Mouse (Mus musculus) CD4-positive naive resting alpha-beta T cell, adult 57 days (primary cell): ENCODE measurements around the gene Dhx29. TPM values are rescaled to one million over a fixed set of nuclear protein-coding genes. Genes with fewer than 3 reads are reported as not detected.

ENCODE experiments used
- total RNA-seq: library from RNA; stranded (reverse); gene quantifications from one replicate; pipeline ENCODE4 v1.2.4, GENCODE M21; 2023

The Dhx29 gene
- 17.6 TPM for total RNA-seq

GRCm38 (mm10) chr13:112927287-112928001, at the start of gene Dhx29, which contains the start of gene Mtrex:
Dhx29 (plus strand) TSS chr13:112927454.
Mtrex (minus strand) TSS chr13:112927398.

GRCm38 (mm10) chr13:112987532-112987943, 60.3 kb downstream of the Dhx29 start, which contains the start of gene Ccno:
Ccno (plus strand) TSS chr13:112987802.

GRCm38 (mm10) chr13:112993531-112994152, 66.4 kb downstream of the Dhx29 start, which contains the start of gene Mcidas:
Mcidas (plus strand) TSS chr13:112993845.

Other genes with a start within 250 kb of the Dhx29 start
- gene Plpp1, start 126.7 kb upstream of the Dhx29 start, total RNA-seq = 1.2 TPM
- 60.4 TPM for gene Mtrex, start 56 bp upstream of the Dhx29 start, total RNA-seq
- gene Ccno, start 60.3 kb downstream of the Dhx29 start, total RNA-seq = 2.0 TPM
- not detected for gene Mcidas, start 66.4 kb downstream of the Dhx29 start, total RNA-seq
- gene Cdc20b, start 107.7 kb downstream of the Dhx29 start, total RNA-seq = not detected
- gene Gpx8, start 119.0 kb downstream of the Dhx29 start, total RNA-seq = not detected
- 59.1 TPM for gene Gzma, start 173.5 kb downstream of the Dhx29 start, total RNA-seq